Mouse (Mus musculus) liver, postnatal 0 days (tissue): ENCODE measurements around the gene Rgs11.

ENCODE experiments used
- CTCF ChIP-seq: sonication (generic); IDR thresholded peaks from 2 replicates; pipeline ENCODE4 v1.5.1; 2016; ENCODE audit warnings: antibody characterized with exemption, low read depth
- EP300 ChIP-seq: IDR thresholded peaks from 2 replicates; pipeline ENCODE4 v1.6.1; 2016; ENCODE audit warnings: antibody characterized with exemption, low read depth, mild to moderate bottlenecking

- TF ChIP-seq CTCF (peak; percentile 54), EP300 (no peak)
These were observed 30.1 kb downstream of the Rgs11 start for GRCm38 (mm10) chr17:26232863-26233262.
